Mouse (Mus musculus): Measurements from ENCODE around the gene Insl3. TPM values are rescaled to one million over a fixed set of nuclear protein-coding genes. Genes with fewer than 3 reads are reported as not detected.

Insl3 gene
- total and polyA plus RNA-seq, 3 experiments: 1.9 to 21.4 (median 9.8) TPM

DNA sequence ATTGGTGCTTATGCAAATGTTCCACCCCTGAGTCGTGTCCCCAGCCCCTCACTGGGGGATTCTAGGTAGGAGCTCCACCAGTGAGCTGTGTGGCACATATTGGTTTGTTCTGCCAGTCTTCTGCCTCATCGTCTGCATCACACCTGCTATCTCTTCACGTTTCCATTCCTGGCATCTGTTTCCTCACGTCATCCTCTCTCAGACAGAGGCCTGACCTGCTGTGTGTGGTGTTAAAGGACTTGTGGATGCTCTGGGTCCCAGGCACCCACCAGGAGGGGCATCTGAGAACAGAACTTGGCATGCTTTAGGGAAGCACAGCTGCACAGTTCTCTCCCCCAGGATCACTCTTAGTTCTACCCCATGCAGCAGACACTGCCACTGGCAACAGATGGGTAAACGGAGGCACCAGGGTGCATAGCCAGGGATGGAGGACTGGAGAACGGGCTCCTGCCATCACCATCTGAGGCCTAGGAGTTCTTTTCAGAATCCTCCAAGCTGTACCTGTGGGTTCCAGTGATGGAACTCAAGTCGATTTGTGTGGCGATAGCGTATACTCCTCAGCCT is 13.5 kb upstream of the Insl3 start:
- H3K9ac ChIP-seq (ENCODE audit: insufficient read depth, low read depth): peak overlapping the region; percentile 90; the same call in 1 of the 2 replicates
- H3K4me2 ChIP-seq (ENCODE audit: insufficient read depth, low read depth, poor library complexity, severe bottlenecking): peak overlapping the region; percentile 94
- peaks cover 15% of the 10 kb centered on the region for H3K79me2 ChIP-seq (replicated peaks; ENCODE audit: control insufficient read depth, extremely low read depth, insufficient read depth, poor library complexity, severe bottlenecking)
- H3K27me3 ChIP-seq (replicated peaks): peaks cover 6% of the 10 kb centered on the region
- no peaks in the 10 kb centered on the region for H3K9me3 ChIP-seq (replicated peaks; ENCODE audit: low read length)
- H3K4me1 ChIP-seq (ENCODE audit: control insufficient read depth in 1 of 2, insufficient read depth in 2 of 2): peaks cover 30 to 60% of the 10 kb centered on the region in 2 experiments
- dilution Hi-C loops (cut with MboI; ENCODE audit: extremely low pct_ligation_motif_present, extremely low pct_unique_long_range_greater_than_20kb, low sequenced_read_pairs) (no loop called here), in situ Hi-C loops (cut with MboI; ENCODE audit: low pct_ligation_motif_present, low pct_unique_long_range_greater_than_20kb, low sequenced_read_pairs) (no loop called here)
- peak overlapping the region; percentile 93 for H3K27ac ChIP-seq (ENCODE audit: insufficient read depth, low read depth)
- TF ChIP-seq KAT2A (IDR thresholded peaks at IDR 0.05; ENCODE audit: insufficient replicate concordance, low read length): no peak
- TF ChIP-seq MAFK (IDR thresholded peaks at IDR 0.05; ENCODE audit: insufficient replicate concordance, low read length): no peak
- TF ChIP-seq TCF12 (IDR thresholded peaks at IDR 0.05; ENCODE audit: low read depth, low read length): peak; percentile 7; the same call in 1 of the 2 replicates
- peak; percentile 19; the same call in 1 of the 2 replicates for TF ChIP-seq ETS1 (conservative IDR thresholded peaks at IDR 0.05; ENCODE audit: low read depth, low read length)
- H3K4me3 ChIP-seq (replicated peaks in 1 of 3; ENCODE audit: low read depth in 2 of 3, low read length in 2 of 3, poor library complexity in 1 of 3): peak overlapping the region; percentile 0 to 72 (median 37)
- DNase-seq (ENCODE audit: extremely low read depth): peak; percentile 34
- H3K36me3 ChIP-seq (replicated peaks in 1 of 2; ENCODE audit: control insufficient read depth in 1 of 2, insufficient read depth in 1 of 2, low read length in 1 of 2): peaks cover 19 to 26% of the 10 kb centered on the region in 2 experiments

DNA sequence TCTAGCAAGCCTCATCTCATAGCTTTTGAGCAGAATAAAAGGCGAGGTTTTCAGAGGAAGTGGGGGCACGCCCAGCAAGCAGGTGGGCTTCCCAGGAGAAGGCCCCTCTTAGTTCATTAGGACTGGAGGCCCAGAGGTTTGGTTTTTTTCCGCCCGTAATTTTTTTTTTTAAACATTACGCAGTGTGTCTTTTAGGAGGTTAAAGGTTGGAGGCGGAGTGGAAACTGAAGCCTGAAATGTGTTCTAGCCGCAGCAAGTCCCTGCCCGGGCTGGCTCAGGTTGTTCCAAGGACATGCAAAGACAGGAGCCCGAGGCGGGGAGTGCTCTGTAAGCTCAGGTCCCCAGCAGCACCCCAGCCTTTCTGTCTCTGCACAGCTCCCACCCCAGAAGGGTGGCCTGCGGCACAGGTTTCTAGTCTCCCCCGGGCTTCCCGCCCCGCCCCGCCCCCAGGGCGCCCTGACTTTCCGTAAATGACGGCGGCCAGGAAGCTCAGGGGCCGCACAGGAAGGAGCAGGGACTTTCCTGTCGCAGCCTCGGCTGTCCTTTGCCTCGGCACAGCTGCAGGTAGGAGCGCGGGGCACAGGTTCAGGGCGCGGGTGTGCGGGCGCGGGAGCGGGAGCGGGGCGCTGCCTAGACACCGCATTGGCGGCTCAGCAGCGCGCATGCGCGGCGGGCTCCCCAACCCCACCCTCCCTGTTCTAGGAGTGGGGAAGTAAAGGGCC is 12.8 kb upstream of the Insl3 start, which contains the start of gene Jak3:
Jak3 (plus strand) TSS at position 277 of the 722 bp plus-strand sequence.
- H3K27me3 ChIP-seq (replicated peaks): peaks cover 1% of the 10 kb centered on the region
- H3K27ac ChIP-seq (ENCODE audit: insufficient read depth, low read depth): peak within 1 kb of the TSS; percentile 93
- DNase-seq (ENCODE audit: extremely low read depth): peak; percentile 82
- H3K9ac ChIP-seq (ENCODE audit: insufficient read depth, low read depth): peak within 1 kb of the TSS; percentile 90
- peaks cover 26 to 55% of the 10 kb centered on the region in 2 experiments for H3K4me1 ChIP-seq (ENCODE audit: control insufficient read depth in 1 of 2, insufficient read depth in 2 of 2)
- H3K4me2 ChIP-seq (ENCODE audit: insufficient read depth, low read depth, poor library complexity, severe bottlenecking): peak within 1 kb of the TSS; percentile 94
- H3K9me3 ChIP-seq (replicated peaks; ENCODE audit: low read length): no peaks in the 10 kb centered on the region
- H3K36me3 ChIP-seq (replicated peaks in 1 of 2; ENCODE audit: control insufficient read depth in 1 of 2, insufficient read depth in 1 of 2, low read length in 1 of 2): peaks cover 25 to 32% of the 10 kb centered on the region in 2 experiments
- dilution Hi-C loops (cut with MboI; ENCODE audit: extremely low pct_ligation_motif_present, extremely low pct_unique_long_range_greater_than_20kb, low sequenced_read_pairs): no loop called here
- H3K79me2 ChIP-seq (replicated peaks; ENCODE audit: control insufficient read depth, extremely low read depth, insufficient read depth, poor library complexity, severe bottlenecking): peaks cover 15% of the 10 kb centered on the region
- in situ Hi-C loops (cut with MboI; ENCODE audit: low pct_ligation_motif_present, low pct_unique_long_range_greater_than_20kb, low sequenced_read_pairs): no loop called here
- H3K4me3 ChIP-seq (replicated peaks in 1 of 3; ENCODE audit: low read depth in 2 of 3, low read length in 2 of 3, poor library complexity in 1 of 3): peak within 1 kb of the TSS; percentile 72 to 81 (median 81)
- TF ChIP-seq POLR2A (IDR thresholded peaks at IDR 0.05; ENCODE audit: low read depth, low read length) (peak; percentile 85), RCOR1 (conservative IDR thresholded peaks at IDR 0.05; ENCODE audit: low read depth, low read length) (no peak), ETS1 (conservative IDR thresholded peaks at IDR 0.05; ENCODE audit: low read depth, low read length) (no peak), CTCF (conservative IDR thresholded peaks at IDR 0.05 in 1 of 2, IDR thresholded peaks at IDR 0.05 in 1 of 2; ENCODE audit: low read depth in 2 of 2, low read length in 2 of 2) (no peak), TBP (conservative IDR thresholded peaks at IDR 0.05; ENCODE audit: low read depth, low read length) (no peak), JUN (IDR thresholded peaks at IDR 0.05; ENCODE audit: insufficient read depth, low read depth, low read length) (no peak), UBTF (IDR thresholded peaks at IDR 0.05; ENCODE audit: low read depth, low read length) (peak; percentile 79; the same call in 1 of the 2 replicates), SIN3A (IDR thresholded peaks at IDR 0.05; ENCODE audit: low read length) (peak; percentile 66; the same call in 1 of the 2 replicates), HCFC1 (IDR thresholded peaks at IDR 0.05; ENCODE audit: low read depth, low read length) (peak; percentile 69), ZMIZ1 (IDR thresholded peaks at IDR 0.05; ENCODE audit: low read depth, low read length) (peak; percentile 22; the same call in 1 of the 2 replicates), GABPA (IDR thresholded peaks at IDR 0.05; ENCODE audit: insufficient replicate concordance, low read depth, low read length) (no peak), MYC (IDR thresholded peaks at IDR 0.05; ENCODE audit: low read depth, low read length) (no peak), MEF2A (IDR thresholded peaks at IDR 0.05; ENCODE audit: borderline replicate concordance, low read depth, low read length) (peak; percentile 73; the same call in 1 of the 2 replicates), JUND (conservative IDR thresholded peaks at IDR 0.05; ENCODE audit: low read depth, low read length) (no peak), BHLHE40 (IDR thresholded peaks at IDR 0.05; ENCODE audit: low read depth, low read length) (peak; percentile 37; the same call in 1 of the 2 replicates), NELFE (IDR thresholded peaks at IDR 0.05; ENCODE audit: low read depth, low read length) (peak; percentile 70), MAZ (IDR thresholded peaks at IDR 0.05; ENCODE audit: low read depth, low read length) (no peak), KAT2A (IDR thresholded peaks at IDR 0.05; ENCODE audit: insufficient replicate concordance, low read length) (0 out of 2 replicates have a peak, but pooled peaks have one; percentile 30), NRF1 (IDR thresholded peaks at IDR 0.05; ENCODE audit: low read depth, low read length) (peak; percentile 85), CHD1 (IDR thresholded peaks at IDR 0.05; ENCODE audit: low read depth, low read length) (no peak), POLR2AphosphoS2 (IDR thresholded peaks at IDR 0.05; ENCODE audit: low read depth, low read length) (0 out of 2 replicates have a peak, but pooled peaks have one; percentile 24), MXI1 (IDR thresholded peaks at IDR 0.05; ENCODE audit: low read depth, low read length) (peak; percentile 73; the same call in 1 of the 2 replicates), TCF12 (IDR thresholded peaks at IDR 0.05; ENCODE audit: low read depth, low read length) (peak; percentile 95), ZC3H11A (IDR thresholded peaks at IDR 0.05; ENCODE audit: low read depth, low read length) (no peak), MAFK (IDR thresholded peaks at IDR 0.05; ENCODE audit: insufficient replicate concordance, low read length) (no peak), E2F4 (IDR thresholded peaks at IDR 0.05; ENCODE audit: insufficient replicate concordance, low read depth, low read length) (no peak), USF2 (conservative IDR thresholded peaks at IDR 0.05; ENCODE audit: low read depth, low read length) (no peak), IRF4 (IDR thresholded peaks at IDR 0.05; ENCODE audit: low read depth, low read length) (peak; percentile 83)
